Mouse (Mus musculus) liver, embryonic 14.5 days (tissue): ENCODE data around the gene Uts2b.

ENCODE experiments used
- CTCF ChIP-seq: IDR thresholded peaks from 2 replicates; pipeline ENCODE4 v1.5.1; 2016; ENCODE audit warnings: antibody characterized with exemption, low read depth, control low read depth
- EP300 ChIP-seq: IDR thresholded peaks from 2 replicates; pipeline ENCODE4 v1.6.1; 2016; ENCODE audit warnings: antibody characterized with exemption, low read depth

GRCm38 (mm10) chr16:27387634-27388611 is 17.9 kb upstream of the Uts2b start:
- TF ChIP-seq EP300 (no peak), CTCF (no peak)
